Mouse (Mus musculus) neural tube, embryonic 14.5 days (tissue): Measurements from ENCODE around the gene Ung. TPM values are rescaled to one million over a fixed set of nuclear protein-coding genes. Genes with fewer than 3 reads are reported as not detected.

Experiments
- ATAC-seq: fragments of 200-750 bp; cut with Nextera tagmentation; 2 replicates; pipeline ENCODE4 v1.8.0; 2017; ENCODE audit warnings: low read depth, mild to moderate bottlenecking, moderate TSS enrichment, moderate library complexity
- H3K27ac ChIP-seq: fragments of 300-500 bp; sonication (generic); 2 replicates; pipeline ENCODE4 v1.5.1; 2014; ENCODE audit warnings: low read depth, mild to moderate bottlenecking, control low read depth, low read length, moderate library complexity, mixed read lengths
- H3K27me3 ChIP-seq: fragments of 300-500 bp; sonication (generic); 2 replicates; pipeline ENCODE4 v1.6.1; 2014; ENCODE audit warnings: low read length; ENCODE audit not compliant: control insufficient read depth, insufficient read depth
- H3K36me3 ChIP-seq: fragments of 300-500 bp; sonication (generic); 2 replicates; pipeline ENCODE4 v1.6.1; 2014; ENCODE audit warnings: low read length, mixed read lengths; ENCODE audit not compliant: control insufficient read depth, insufficient read depth
- H3K4me1 ChIP-seq: fragments of 300-500 bp; sonication (generic); 2 replicates; pipeline ENCODE4 v1.6.1; 2014; ENCODE audit warnings: low read length; ENCODE audit not compliant: control insufficient read depth, insufficient read depth
- H3K4me2 ChIP-seq: fragments of 300-500 bp; sonication (generic); 2 replicates; pipeline ENCODE4 v1.6.1; 2014; ENCODE audit warnings: mild to moderate bottlenecking, low read depth, low read length, control low read depth
- H3K4me3 ChIP-seq: fragments of 300-500 bp; sonication (generic); 2 replicates; pipeline ENCODE4 v1.5.1; 2014; ENCODE audit warnings: low read depth, low read length, control low read depth, mixed read lengths
- H3K9ac ChIP-seq: fragments of 300-500 bp; sonication (generic); replicated peaks from 2 replicates; pipeline ENCODE4 v1.6.1; 2014; ENCODE audit warnings: low read depth, mild to moderate bottlenecking, control low read depth, low read length, mixed read lengths
- H3K9me3 ChIP-seq: fragments of 300-500 bp; sonication (generic); 2 replicates; pipeline ENCODE4 v1.6.1; 2016; ENCODE audit warnings: low read length; ENCODE audit not compliant: control insufficient read depth
- WGBS: fragments of 180-500 bp; shearing (Covaris S2); extraction: QIAGEN DNeasy Blood & Tissue Kit; methylation state at CpG from one replicate; pipeline ENCODE4 v1.1.7; 2014; 5-methylcytosine and 5-hydroxymethylcytosine counted together
- polyA plus RNA-seq: library from polyadenylated mRNA; unstranded; fragments of >200 nt; fragmentation: Nextera tagmentation; extraction: Ambion mirVana; gene quantifications from 2 replicates; pipeline ENCODE4 v1.2.1, GENCODE M21; 2014

Gene Ung
- polyA plus RNA-seq, 1 experiment from 2014 or later, result 4.1 TPM

- Histone ChIP-seq H3K4me2 (peak overlapping the region; percentile 14; the same call in 1 of the 2 replicates), H3K4me3 (no peak overlapping the region), H3K27me3 (no peaks in the 10 kb centered on the region), H3K36me3 (no peaks in the 10 kb centered on the region), H3K9me3 (no peaks in the 10 kb centered on the region), H3K27ac (peak overlapping the region; percentile 71), H3K4me1 (peaks cover 12% of the 10 kb centered on the region), H3K9ac (no peak overlapping the region)
- WGBS, result 52% methylated on average over 21 of the region's 21 CpGs
- ATAC-seq, result peak; percentile 64; the same call in 1 of the 2 replicates
Measured at GRCm38 (mm10) chr5:114138277-114139164, 8.3 kb downstream of the Ung start.

GRCm38 (mm10) chr5:114139175-114139574 is 9.0 kb downstream of the Ung start:
- H3K9me3 ChIP-seq, result no peaks in the 10 kb centered on the region
- peak; percentile 86 for ATAC-seq
- WGBS, result 4% methylated on average over 9 of the region's 9 CpGs
- no peaks in the 10 kb centered on the region for H3K36me3 ChIP-seq
- H3K27ac ChIP-seq, result peak overlapping the region; percentile 71
- no peak overlapping the region for H3K9ac ChIP-seq
- H3K4me3 ChIP-seq, result no peak overlapping the region
- H3K4me2 ChIP-seq, result peak overlapping the region; percentile 14; the same call in 1 of the 2 replicates
- H3K27me3 ChIP-seq, result no peaks in the 10 kb centered on the region
- H3K4me1 ChIP-seq, result peaks cover 12% of the 10 kb centered on the region

GRCm38 (mm10) chr5:114146028-114146888 is 16.1 kb downstream of the Ung start, which contains the start of gene Acacb:
Gene Acacb, plus strand, starts transcription at chr5:114146535.
- Histone ChIP-seq H3K4me2 (no peak within 1 kb of the TSS), H3K9ac (no peak within 1 kb of the TSS), H3K9me3 (no peaks in the 10 kb centered on the region), H3K27me3 (no peaks in the 10 kb centered on the region), H3K4me3 (no peak within 1 kb of the TSS), H3K27ac (no peak within 1 kb of the TSS), H3K36me3 (no peaks in the 10 kb centered on the region), H3K4me1 (0 out of 2 replicates have a peak, but pooled peaks cover 4% of the 10 kb centered on the region)
- WGBS, result 46% methylated on average over 19 of the region's 19 CpGs
- no peak for ATAC-seq

- Histone ChIP-seq H3K27ac (no peak overlapping the region), H3K9me3 (no peaks in the 10 kb centered on the region)
- 84% methylated on average over 14 of the region's 14 CpGs for WGBS
Measured at GRCm38 (mm10) chr5:114147043-114147972, 17.1 kb downstream of the Ung start.

GRCm38 (mm10) chr5:114152359-114153092 is 22.3 kb downstream of the Ung start:
- Histone ChIP-seq H3K4me1 (no peaks in the 10 kb centered on the region), H3K27me3 (no peaks in the 10 kb centered on the region), H3K4me3 (no peak overlapping the region), H3K9ac (no peak overlapping the region), H3K9me3 (no peaks in the 10 kb centered on the region), H3K27ac (no peak overlapping the region), H3K36me3 (no peaks in the 10 kb centered on the region), H3K4me2 (no peak overlapping the region)
- WGBS, result 84% methylated on average over 12 of the region's 12 CpGs
- ATAC-seq, result no peak

More at GRCm38 (mm10) chr5:114147043-114147972, 17.1 kb downstream of the Ung start:
- H3K27me3 ChIP-seq, result no peaks in the 10 kb centered on the region
- no peaks in the 10 kb centered on the region for H3K36me3 ChIP-seq
- no peak overlapping the region for H3K4me2 ChIP-seq
- 0 out of 2 replicates have a peak, but pooled peaks cover 4% of the 10 kb centered on the region for H3K4me1 ChIP-seq
- no peak overlapping the region for H3K9ac ChIP-seq
- no peak for ATAC-seq
- H3K4me3 ChIP-seq, result no peak overlapping the region

- H3K9ac ChIP-seq, result no peak overlapping the region
- H3K27ac ChIP-seq, result no peak overlapping the region
- ATAC-seq, result no peak
- no peaks in the 10 kb centered on the region for H3K36me3 ChIP-seq
- H3K4me1 ChIP-seq, result no peaks in the 10 kb centered on the region
- H3K4me2 ChIP-seq, result peak overlapping the region; percentile 23; the same call in 1 of the 2 replicates
- WGBS, result 3% methylated on average over 12 of the region's 12 CpGs
- H3K4me3 ChIP-seq, result peak overlapping the region; percentile 10; the same call in 1 of the 2 replicates
- no peaks in the 10 kb centered on the region for H3K9me3 ChIP-seq
- H3K27me3 ChIP-seq, result no peaks in the 10 kb centered on the region; the same call in 1 of the 2 replicates
Measured at GRCm38 (mm10) chr5:114153490-114153889, 23.3 kb downstream of the Ung start.

- Histone ChIP-seq H3K36me3 (no peaks in the 10 kb centered on the region), H3K27me3 (no peaks in the 10 kb centered on the region; the same call in 1 of the 2 replicates), H3K27ac (no peak overlapping the region), H3K9ac (no peak overlapping the region), H3K4me2 (no peak overlapping the region), H3K4me3 (no peak overlapping the region), H3K9me3 (no peaks in the 10 kb centered on the region), H3K4me1 (no peaks in the 10 kb centered on the region)
- WGBS, result 88% methylated on average over 5 of the region's 5 CpGs
- no peak for ATAC-seq
Measured at GRCm38 (mm10) chr5:114154765-114155164, 24.6 kb downstream of the Ung start.
